Mouse (Mus musculus) mouse trophoblast stem cell (cell line): Measurements from ENCODE around the gene Gm28042.

Experiments used
- in situ Hi-C, 2 experiments: fragments of 300-500 bp; cut with MseI, MboI; formaldehyde crosslinking; loops; 2 replicates in 1 of 2; 3 replicates in 1 of 2; pipeline ENCODE4 v1.15.1; 2025

Gm28042 gene

DNA sequence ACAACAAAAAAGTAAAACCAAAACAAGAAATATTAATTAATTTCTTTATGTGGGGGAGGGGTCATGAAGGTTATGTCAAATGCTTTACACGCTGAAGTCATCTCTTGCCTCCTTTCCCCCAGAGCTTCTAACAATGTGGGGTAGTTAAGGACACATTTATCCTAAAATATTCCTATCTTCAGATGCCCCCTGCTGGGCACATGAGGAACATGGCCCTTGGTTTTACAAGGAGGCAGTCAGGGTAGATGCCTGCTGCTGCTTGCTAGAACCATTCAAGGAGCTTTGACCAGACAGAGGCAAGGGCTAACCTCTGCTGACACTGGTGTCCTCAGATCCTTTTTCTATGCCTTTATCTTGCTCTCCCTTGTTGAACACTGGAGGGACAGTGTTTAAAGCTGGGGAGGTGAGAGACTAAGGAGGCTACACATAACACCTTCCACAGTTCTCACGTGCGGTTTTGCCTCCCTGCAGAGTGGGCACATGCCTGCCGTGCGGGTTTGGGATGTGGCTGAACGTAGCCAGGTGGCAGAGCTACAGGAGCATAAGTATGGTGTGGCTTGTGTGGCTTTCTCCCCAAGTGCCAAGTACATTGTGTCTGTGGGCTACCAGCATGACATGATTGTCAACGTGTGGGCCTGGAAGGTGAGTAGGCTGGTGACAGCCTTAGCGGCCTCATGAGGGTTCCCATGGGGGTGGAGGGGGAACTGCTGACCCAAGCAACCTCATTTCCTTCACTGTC, 15.7 kb upstream of the Gm28042 start:
- in situ Hi-C loops: loop anchor here in 1 of 2 experiments (5.0 kb wide), 1 partner anchor 34 kb away; no protein-coding TSS in a partner anchor

DNA sequence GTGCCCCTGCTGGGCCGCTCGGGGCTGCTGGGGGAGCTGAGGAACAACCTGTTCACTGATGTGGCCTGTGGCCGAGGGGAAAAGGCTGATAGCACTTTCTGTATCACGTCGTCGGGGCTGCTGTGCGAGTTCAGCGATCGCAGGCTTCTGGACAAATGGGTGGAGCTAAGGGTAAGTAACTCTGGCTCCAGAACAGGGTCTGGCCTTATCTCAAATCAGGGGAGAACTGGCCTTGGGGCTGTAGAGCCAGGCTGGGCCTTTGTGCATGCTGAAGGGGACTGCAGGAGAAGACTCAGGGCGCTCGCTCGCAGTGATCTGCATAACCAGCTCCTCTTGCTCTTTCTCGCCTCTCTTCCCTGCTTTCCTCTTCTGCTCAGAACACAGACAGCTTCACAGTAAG, 14.4 kb upstream of the Gm28042 start:
- in situ Hi-C loops: loop anchor here in 1 of 2 experiments (5.0 kb wide), 1 partner anchor 36 kb away; no protein-coding TSS in a partner anchor

DNA sequence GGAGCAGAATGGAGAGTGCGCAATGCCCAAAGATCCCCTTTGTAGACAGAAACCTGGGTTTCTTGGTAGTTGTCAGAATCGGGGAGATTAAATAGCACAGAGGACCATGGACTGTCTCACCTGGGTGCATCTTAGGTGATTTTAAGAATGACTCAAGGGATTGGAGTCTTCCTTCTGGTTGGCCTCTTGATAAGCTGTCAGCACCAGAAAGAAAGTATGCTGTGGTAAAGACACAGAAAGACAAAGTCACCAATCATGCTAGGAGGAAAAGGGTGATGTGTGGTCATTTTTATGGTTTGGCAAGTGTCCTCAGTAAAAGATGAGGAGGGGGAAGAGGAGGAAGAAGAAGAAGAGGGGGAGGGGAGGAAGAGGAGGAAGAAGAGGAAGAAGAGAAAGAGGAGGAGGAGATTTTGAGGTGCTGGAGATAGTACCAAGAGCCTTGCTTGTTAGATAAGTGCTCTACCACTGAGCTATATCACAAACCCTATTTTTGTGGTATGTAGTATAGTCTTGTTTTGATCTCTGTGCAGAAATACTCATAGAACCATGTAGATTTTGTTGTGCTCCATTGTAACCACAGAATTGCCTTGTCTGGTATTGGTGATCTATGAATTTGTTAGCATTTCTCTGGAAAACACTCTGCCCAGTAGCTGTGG, 13.3 kb upstream of the Gm28042 start:
- in situ Hi-C loops: loop anchor here in 1 of 2 experiments (5.0 kb wide), 1 partner anchor 37 kb away; no protein-coding TSS in a partner anchor

GRCm38 (mm10) chr2:120015882-120016281, 11.4 kb upstream of the Gm28042 start:
- in situ Hi-C loops: no loop called here

GRCm38 (mm10) chr2:120017599-120017998, 9.7 kb upstream of the Gm28042 start:
- in situ Hi-C loops: no loop called here

- in situ Hi-C loops: no loop called here
These were observed 3.0 kb upstream of the Gm28042 start for GRCm38 (mm10) chr2:120024337-120024736.

- in situ Hi-C loops: no loop called here
These were observed 648 bp downstream of the Gm28042 start for GRCm38 (mm10) chr2:120027950-120028331.

GRCm38 (mm10) chr2:120030380-120030779, 3.1 kb downstream of the Gm28042 start:
- in situ Hi-C loops: no loop called here

- in situ Hi-C loops: no loop called here
These were observed 5.6 kb downstream of the Gm28042 start, which contains the start of gene Pla2g4b for GRCm38 (mm10) chr2:120032726-120033467. Gene Pla2g4b (plus strand): TSS chr2:120033417.

DNA sequence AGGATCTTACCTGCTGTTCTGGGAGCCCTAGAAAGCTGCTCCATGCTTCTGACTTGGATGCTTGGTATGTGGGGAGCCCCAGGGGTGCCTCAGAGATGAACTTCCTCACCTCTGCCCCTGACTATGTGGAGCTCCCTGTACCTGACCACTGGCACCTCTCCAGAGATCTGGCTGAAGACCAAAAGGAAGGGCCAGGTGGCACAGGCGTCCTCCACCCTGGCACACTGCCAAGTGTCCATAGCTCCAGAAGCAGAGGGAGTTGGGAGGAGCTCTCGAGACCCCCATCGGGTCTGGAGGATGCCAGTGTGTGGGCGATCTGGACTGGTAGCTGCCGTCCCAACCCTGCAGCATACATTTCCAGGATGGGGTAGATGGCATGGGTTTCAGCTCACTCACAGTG, 6.4 kb downstream of the Gm28042 start:
- in situ Hi-C loops: no loop called here

DNA sequence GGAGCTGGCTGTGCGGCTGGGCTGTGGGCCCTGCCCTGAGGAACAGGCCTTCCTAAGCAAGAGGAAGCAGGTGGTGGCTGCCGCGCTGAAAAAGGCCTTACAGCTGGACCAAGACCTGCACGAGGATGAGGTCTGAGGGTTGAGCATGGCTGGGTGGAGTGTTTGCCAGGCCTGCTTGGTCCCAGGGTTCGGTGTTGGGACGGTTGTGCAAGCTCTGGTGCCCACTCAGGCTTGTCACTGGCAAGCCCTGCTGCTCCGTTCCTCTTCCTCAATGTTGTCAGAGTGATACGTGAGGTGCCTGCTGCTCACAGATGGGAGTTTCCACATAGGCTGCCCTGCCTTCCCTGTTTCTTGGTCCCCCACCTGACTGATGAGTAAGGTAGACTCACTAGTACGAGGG, 10.5 kb downstream of the Gm28042 start:
- in situ Hi-C loops: no loop called here

DNA sequence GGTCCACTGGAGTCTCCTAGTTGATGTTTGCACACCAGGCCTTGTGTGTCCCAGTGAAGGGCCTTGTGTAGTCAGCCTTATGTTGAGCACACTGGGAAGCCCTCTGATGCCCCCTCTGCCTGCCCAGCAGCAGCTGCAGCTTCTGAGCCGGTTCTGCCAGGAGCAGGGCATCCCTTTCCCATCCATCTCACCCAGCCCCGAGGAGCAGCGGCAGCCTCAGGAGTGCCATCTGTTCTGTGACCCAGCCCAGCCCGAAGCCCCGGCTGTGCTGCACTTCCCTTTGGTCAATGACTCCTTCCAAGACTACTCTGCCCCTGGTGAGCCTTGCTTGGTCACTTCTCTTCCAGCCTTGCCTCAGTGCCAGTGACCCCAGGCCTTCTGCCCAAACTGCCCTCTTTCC, 13.7 kb downstream of the Gm28042 start:
- in situ Hi-C loops: no loop called here

GRCm38 (mm10) chr2:120044101-120044603, 16.9 kb downstream of the Gm28042 start:
- in situ Hi-C loops: no loop called here

GRCm38 (mm10) chr2:120044676-120045075, 17.4 kb downstream of the Gm28042 start:
- in situ Hi-C loops: no loop called here

DNA sequence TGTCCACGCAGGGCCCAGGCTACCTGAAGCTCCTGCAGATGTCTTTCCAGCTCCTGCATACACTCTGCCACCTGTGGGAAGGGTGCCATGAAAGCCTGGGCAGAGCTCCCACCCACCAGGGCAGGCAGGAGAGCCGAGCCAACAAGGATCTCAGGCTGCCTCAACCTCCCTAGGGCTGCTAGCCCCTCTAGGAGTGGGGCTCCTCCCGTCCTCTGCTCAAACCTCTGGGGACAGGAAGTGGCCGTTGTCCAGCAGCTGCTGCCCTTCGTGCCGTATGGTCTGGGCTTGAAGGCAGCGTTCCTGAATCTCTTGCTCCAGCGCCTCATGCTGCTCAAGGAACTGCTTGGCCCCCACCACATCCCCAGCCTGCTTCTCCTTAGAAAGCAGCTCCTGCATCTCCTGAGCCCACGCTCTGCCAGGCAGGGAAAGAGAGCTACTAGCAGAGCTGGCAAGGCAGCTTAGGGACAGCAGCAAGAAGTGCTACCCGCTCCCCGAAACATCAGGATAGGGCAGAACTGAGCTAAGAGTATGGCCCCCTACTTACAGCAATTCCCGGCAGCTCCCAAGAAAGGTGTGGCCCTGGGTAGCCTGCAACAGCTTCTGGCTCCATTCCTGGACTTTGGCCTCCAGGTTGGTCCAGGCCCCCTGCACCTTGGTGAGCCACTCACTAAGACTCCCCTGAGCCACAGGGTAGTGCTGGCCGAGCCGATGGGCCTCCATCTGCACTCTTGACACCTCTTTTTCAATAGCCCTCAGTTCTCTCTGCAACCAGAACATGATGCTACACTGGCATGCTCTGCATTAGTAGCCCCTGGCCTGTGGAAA, 19.4 kb downstream of the Gm28042 start:
- in situ Hi-C loops: no loop called here

- in situ Hi-C loops: no loop called here
These were observed 20.9 kb downstream of the Gm28042 start for GRCm38 (mm10) chr2:120048173-120048572.

DNA sequence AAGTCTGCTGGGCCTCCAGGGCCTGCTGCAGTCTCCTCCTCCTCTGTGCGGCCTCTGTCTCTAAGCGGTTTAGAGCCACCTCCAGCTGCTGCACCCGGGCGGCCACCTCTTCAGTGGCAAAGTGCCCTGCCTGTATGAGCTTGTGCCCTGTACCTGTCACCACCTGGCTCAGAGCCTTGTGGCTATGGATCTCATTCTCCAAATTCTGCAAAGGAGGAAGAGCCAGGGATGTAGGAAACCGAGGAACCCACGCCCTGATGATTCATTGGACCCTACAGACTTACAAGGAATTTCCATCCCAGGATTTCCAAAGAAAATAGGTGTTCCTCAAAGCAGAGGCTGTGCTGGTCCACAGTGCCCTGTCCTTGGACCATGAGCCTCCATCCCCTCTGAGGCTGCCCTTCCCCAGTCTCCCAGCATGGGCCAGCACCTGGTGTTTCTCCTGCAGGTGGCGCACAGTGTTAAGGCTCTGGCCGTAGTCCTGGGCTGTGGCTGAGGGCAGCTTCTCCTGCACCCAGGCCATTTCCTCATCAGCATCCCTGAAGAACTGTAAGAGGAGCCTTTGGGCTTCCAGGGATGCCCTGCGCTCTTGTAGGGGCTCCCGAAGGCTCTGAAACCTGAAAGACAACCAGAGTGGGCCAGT, 22.5 kb downstream of the Gm28042 start:
- in situ Hi-C loops: no loop called here

DNA sequence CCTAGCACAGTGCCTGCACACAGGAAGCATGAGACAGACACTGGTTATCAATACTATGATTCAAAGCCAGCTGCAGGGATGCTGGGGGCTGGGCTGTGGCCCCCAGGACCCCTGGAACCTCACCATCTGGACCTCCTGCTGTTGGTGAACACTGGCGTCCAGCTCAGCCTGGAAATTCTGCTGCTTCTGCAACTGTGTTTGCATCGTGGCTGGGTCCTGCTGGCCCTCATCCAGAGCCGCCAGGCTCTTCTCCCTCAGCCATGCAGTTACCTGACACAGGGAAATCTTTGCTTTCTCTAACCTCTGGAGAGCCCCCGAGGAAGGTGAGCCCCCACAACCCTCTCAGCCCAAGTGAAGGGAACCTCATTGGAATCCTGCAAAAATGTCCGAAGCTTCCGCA, 24.1 kb downstream of the Gm28042 start:
- in situ Hi-C loops: no loop called here

- in situ Hi-C loops: no loop called here
These were observed 27.7 kb downstream of the Gm28042 start for GRCm38 (mm10) chr2:120054771-120055552.

- in situ Hi-C loops: no loop called here
These were observed 28.6 kb downstream of the Gm28042 start for GRCm38 (mm10) chr2:120055923-120056322.
